ENCODE assay signal across 8 mouse cellular contexts in genomic region chr2:158028354-158028863, GRCm38 (mm10). TPM values are rescaled to one million over a fixed set of nuclear protein-coding genes. Genes with fewer than 3 reads are reported as not detected.
DNase-seq lines count a peak whose midpoint lies in the region; ATAC-seq lines count a peak whose summit lies in the region.

Tti1 (minus strand) TSS chr2:158028433.
Rprd1b (plus strand) TSS chr2:158028497.

- peak within 1 kb of the TSS; percentile 88 for H3K4me2 ChIP-seq in hindbrain, embryonic 16.5 days (ENCODE audit: low read length)

- WGBS in hindbrain, embryonic 16.5 days: under 1% methylated on average over 50 of the region's 52 CpGs
- WGBS in macrophage (ENCODE audit: missing documents): 2% methylated on average over 48 of the region's 52 CpGs

- no peaks in the 10 kb centered on the region for H3K36me3 ChIP-seq in hindbrain, embryonic 16.5 days (ENCODE audit: control insufficient read depth, insufficient read depth, low read length)
- H3K36me3 ChIP-seq in macrophage (ENCODE audit: inconsistent target): no peaks in the 10 kb centered on the region

- H3K79me2 ChIP-seq in macrophage (ENCODE audit: inconsistent target): peaks cover 94% of the 10 kb centered on the region

- H3K9me3 ChIP-seq in hindbrain, embryonic 16.5 days (ENCODE audit: control insufficient read depth, low read length): no peaks in the 10 kb centered on the region

- H3K27me3 ChIP-seq in hindbrain, embryonic 16.5 days (replicated peaks; ENCODE audit: control insufficient read depth, insufficient read depth, low read length): no peaks in the 10 kb centered on the region

- peaks cover 31% of the 10 kb centered on the region for H3K4me1 ChIP-seq in hindbrain, embryonic 16.5 days (ENCODE audit: control insufficient read depth, insufficient read depth, low read depth, low read length)

- peak within 1 kb of the TSS; percentile 94 for H3K9ac ChIP-seq in hindbrain, embryonic 16.5 days (ENCODE audit: low read depth, low read length)

- peak; percentile 92 for DNase-seq in T-cell, adult 2 months (ENCODE audit: low spot score)
- peak; percentile 94 to 95 for DNase-seq in cerebellum, postnatal 36 days
- peak; percentile 95 for DNase-seq in gastrocnemius, adult 18-20 months (ENCODE audit: low spot score)
- DNase-seq in left cerebral cortex, adult 18-20 months (ENCODE audit: low spot score in 2 of 2): peak; percentile 94 to 95
- DNase-seq in right cerebral cortex, adult 18-20 months: peak; percentile 94
- DNase-seq in urinary bladder, postnatal 10 days (ENCODE audit: low spot score): peak; percentile 82

- peak within 1 kb of the TSS; percentile 95 for H3K4me3 ChIP-seq in hindbrain, embryonic 16.5 days (ENCODE audit: low read length)
- peak within 1 kb of the TSS; percentile 99 for H3K4me3 ChIP-seq in macrophage (ENCODE audit: inconsistent target)

- peak within 1 kb of the TSS; percentile 90 for H3K27ac ChIP-seq in hindbrain, embryonic 16.5 days (ENCODE audit: low read depth, low read length)
- H3K27ac ChIP-seq in macrophage: peak within 1 kb of the TSS; percentile 81

- ATAC-seq in hindbrain, embryonic 16.5 days: peak; percentile 96

RNA-seq across cellular contexts. Expression of gene Tti1, which starts in this region (rescaled TPM):
- 10 to 100 TPM; 19.3 to 25.4 TPM for total RNA-seq in gastrocnemius, adult 18-20 months (2021)
- polyA plus RNA-seq in hindbrain, embryonic 16.5 days (2015; fragmentation: Nextera tagmentation; extraction: Ambion mirVana): 16.4 and 19.3 TPM in 2 replicates
- total RNA-seq in left cerebral cortex, adult 18-20 months (2021): 10 to 100 TPM; 21.0 to 23.5 TPM
- total RNA-seq in macrophage (2018; cell fraction: chromatin; rRNA removed): 10 to 100 TPM; 11.7 to 55.3 (median 34.7) TPM
- 10 to 100 TPM in 20 of 26 experiments, 1 to 10 TPM in 6; 5.4 to 15.9 (median 12.2) TPM for total RNA-seq in macrophage (2018; cell fraction: cytosol; rRNA removed)
- 10 to 100 TPM in 25 of 26 experiments, 1 to 10 TPM in 1; 9.9 to 36.4 (median 24.8) TPM for total RNA-seq in macrophage (2018; cell fraction: nucleus; rRNA removed)
- polyA plus RNA-seq in macrophage (2018): 12.3 to 14.7 TPM (median 14.3 TPM) in 3 replicates

RNA-seq across cellular contexts. Expression of gene Rprd1b, which starts in this region (rescaled TPM):
- total RNA-seq in gastrocnemius, adult 18-20 months (2021): 10 to 100 TPM; 23.2 to 29.3 TPM
- polyA plus RNA-seq in hindbrain, embryonic 16.5 days (2015; fragmentation: Nextera tagmentation; extraction: Ambion mirVana): 30.0 and 31.1 TPM in 2 replicates
- 10 to 100 TPM; 74.0 to 79.9 TPM for total RNA-seq in left cerebral cortex, adult 18-20 months (2021)
- 10 to 100 TPM in 21 of 26 experiments, 1 to 10 TPM in 5; 5.1 to 28.7 (median 15.6) TPM for total RNA-seq in macrophage (2018; cell fraction: chromatin; rRNA removed)
- total RNA-seq in macrophage (2018; cell fraction: cytosol; rRNA removed): 10 to 100 TPM in 13 of 26 experiments, 1 to 10 TPM in 13; 6.5 to 14.2 (median 10.0) TPM
- 10 to 100 TPM in 17 of 26 experiments, 1 to 10 TPM in 9; 5.4 to 24.9 (median 13.1) TPM for total RNA-seq in macrophage (2018; cell fraction: nucleus; rRNA removed)
- 8.4 to 10.1 TPM (median 9.0 TPM) in 3 replicates for polyA plus RNA-seq in macrophage (2018)

Comparison
In these comparisons a context has a peak if more than half of its experiments do, and no peak if none do; other contexts are left out.
1. Peak in every context shown above with its lines: DNase-seq, ATAC-seq, H3K4me3 ChIP-seq and H3K27ac ChIP-seq.